Mouse (Mus musculus) heart, postnatal 36 days (tissue): ENCODE data around the gene Ss18l1. TPM values are rescaled to one million over a fixed set of nuclear protein-coding genes. Genes with fewer than 3 reads are reported as not detected.

Experiments used
- DNase-seq, 2 experiments: peaks; one replicate each; pipeline ENCODE4 v3.0.0; 2021 to 2022
- intact Hi-C: fragments of 180-260 bp; cut with DNase I; formaldehyde crosslinking; loops from one replicate; pipeline ENCODE4 v1.15.1; 2025
- total RNA-seq, 2 experiments: library from RNA; stranded (reverse); gene quantifications; 2 replicates each; pipeline ENCODE4 v1.2.3; 2021

The Ss18l1 gene
- total RNA-seq, 2 experiments from 2014 or later: 2.0 to 2.4 TPM

- DNase-seq: no peak
- intact Hi-C loops: no loop called here
Observed at GRCm38 (mm10) chr2:180033956-180034355, 8.4 kb upstream of the Ss18l1 start.

- intact Hi-C loops: no loop called here
- DNase-seq: no peak
Observed at GRCm38 (mm10) chr2:180034753-180035152, 7.6 kb upstream of the Ss18l1 start.

- intact Hi-C loops: loop anchor here (2.0 kb wide), 1 partner anchor 14 kb away; no protein-coding TSS in a partner anchor
Observed at GRCm38 (mm10) chr2:180040406-180040805, 1.9 kb upstream of the Ss18l1 start.

GRCm38 (mm10) chr2:180041577-180042255 lies 593 bp upstream of the Ss18l1 start:
- DNase-seq: peak; percentile 33 to 43
- intact Hi-C loops: loop anchor here (2.0 kb wide), 2 partner anchors 15 to 65 kb away; partner anchors contain the start of gene Taf4

More at GRCm38 (mm10) chr2:180040406-180040805, 1.9 kb upstream of the Ss18l1 start:
- no peak for DNase-seq

- intact Hi-C loops: loop anchor here (2.0 kb wide), 1 partner anchor 66 kb away; the partner anchor contains the start of gene Taf4
- peak in 1 of 2 experiments; percentile 40 for DNase-seq
Observed at GRCm38 (mm10) chr2:180042858-180043515, 678 bp downstream of the Ss18l1 start.

GRCm38 (mm10) chr2:180045283-180045682 lies 3.0 kb downstream of the Ss18l1 start:
- peak; percentile 30 to 41 for DNase-seq
- intact Hi-C loops: loop anchor here (1.0 kb wide), 1 partner anchor 128 kb away; no protein-coding TSS in a partner anchor

- DNase-seq: no peak
- intact Hi-C loops: no loop called here
Observed at GRCm38 (mm10) chr2:180047580-180047979, 5.3 kb downstream of the Ss18l1 start.

- no peak for DNase-seq
- intact Hi-C loops: no loop called here
Observed at GRCm38 (mm10) chr2:180047980-180048635, 5.8 kb downstream of the Ss18l1 start.

GRCm38 (mm10) chr2:180050986-180051385 lies 8.7 kb downstream of the Ss18l1 start:
- peak; percentile 80 to 88 for DNase-seq
- intact Hi-C loops: loop anchor here (1.0 kb wide), 1 partner anchor 134 kb away; no protein-coding TSS in a partner anchor

GRCm38 (mm10) chr2:180051986-180052733 lies 9.9 kb downstream of the Ss18l1 start:
- peak in 1 of 2 experiments; percentile 23 for DNase-seq
- intact Hi-C loops: loop anchor here (1.0 kb wide), 1 partner anchor 135 kb away; no protein-coding TSS in a partner anchor

GRCm38 (mm10) chr2:180053001-180053400 lies 10.7 kb downstream of the Ss18l1 start:
- DNase-seq: no peak
- intact Hi-C loops: no loop called here

- intact Hi-C loops: no loop called here
- DNase-seq: no peak
Observed at GRCm38 (mm10) chr2:180063338-180064131, 21.2 kb downstream of the Ss18l1 start.

- DNase-seq: no peak
- intact Hi-C loops: loop anchor here (2.0 kb wide), 1 partner anchor 49 kb away; the partner anchor contains the start of gene Osbpl2
Observed at GRCm38 (mm10) chr2:180069770-180070480, 27.6 kb downstream of the Ss18l1 start.

- intact Hi-C loops: loop anchor here (2.0 kb wide), 1 partner anchor 48 kb away; the partner anchor contains the start of gene Osbpl2
- DNase-seq: peak; percentile 96 to 97
Observed at GRCm38 (mm10) chr2:180070481-180071453, 28.5 kb downstream of the Ss18l1 start, which contains the start of gene Mtg2. Gene Mtg2, plus strand, starts transcription at chr2:180070588.

- intact Hi-C loops: loop anchor here (2.0 kb wide), 1 partner anchor 47 kb away; the partner anchor contains the start of gene Osbpl2
Observed at GRCm38 (mm10) chr2:180071671-180072070, 29.4 kb downstream of the Ss18l1 start.

GRCm38 (mm10) chr2:180072886-180073285 lies 30.6 kb downstream of the Ss18l1 start:
- DNase-seq: no peak
- intact Hi-C loops: no loop called here

More at GRCm38 (mm10) chr2:180071671-180072070, 29.4 kb downstream of the Ss18l1 start:
- no peak for DNase-seq

GRCm38 (mm10) chr2:180077622-180078021 lies 35.3 kb downstream of the Ss18l1 start:
- intact Hi-C loops: no loop called here
- DNase-seq: no peak
